Mouse (Mus musculus) cerebral cortex, adult 2 months (tissue): Measurements from ENCODE around the gene Vmn1r94.

Experiments
- WGBS: fragments of 180-500 bp; shearing (Covaris S2); methylation state at CpG from one replicate; pipeline ENCODE4 v1.1.7; 2018; 5-methylcytosine and 5-hydroxymethylcytosine counted together

The Vmn1r94 gene

DNA sequence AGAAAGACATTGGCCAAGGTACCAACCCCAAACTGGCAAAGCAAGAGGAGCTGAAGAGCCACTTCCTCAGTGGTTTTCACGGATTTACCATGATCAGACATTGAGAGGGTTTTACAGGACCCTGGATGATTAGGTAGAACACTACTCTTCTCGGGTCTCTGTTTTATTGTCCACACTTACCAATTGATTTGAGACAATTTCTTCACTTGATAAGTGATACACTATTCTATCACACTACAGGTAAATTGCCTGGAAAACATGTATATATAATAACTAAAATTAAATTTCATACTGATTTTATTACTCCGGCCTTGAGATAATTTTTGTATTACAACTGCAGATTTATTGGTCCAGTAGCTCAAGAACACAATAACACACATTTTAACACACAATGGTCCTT is at the start of gene Vmn1r94:
TSS of gene Vmn1r94 (minus strand) at position 101 of the 400 bp plus-strand sequence.
- no CpG with 5 or more reads among the region's 3 CpGs for WGBS

DNA sequence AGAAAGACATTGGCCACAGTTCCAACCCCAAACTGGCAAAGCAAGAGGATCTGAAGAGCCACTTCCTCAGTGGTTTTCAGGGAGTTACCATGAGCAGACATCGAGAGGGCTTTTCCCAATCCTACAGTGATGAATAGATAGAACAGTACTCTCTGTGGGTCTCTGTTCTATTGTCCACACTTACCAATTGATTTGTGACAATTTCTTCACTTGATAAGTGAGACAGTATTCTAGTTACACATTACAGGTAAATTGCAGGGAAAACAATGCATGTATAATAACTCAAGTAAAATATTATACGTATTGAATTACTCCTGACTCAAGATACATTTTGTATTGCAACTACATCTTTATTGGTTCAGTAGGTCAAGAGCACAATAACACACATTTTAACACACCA is 37.3 kb upstream of the Vmn1r94 start, which contains the start of gene Gm6164:
TSS of gene Gm6164 (minus strand) at position 101 of the 400 bp plus-strand sequence.
- no CpG with 5 or more reads among the region's 2 CpGs for WGBS

DNA sequence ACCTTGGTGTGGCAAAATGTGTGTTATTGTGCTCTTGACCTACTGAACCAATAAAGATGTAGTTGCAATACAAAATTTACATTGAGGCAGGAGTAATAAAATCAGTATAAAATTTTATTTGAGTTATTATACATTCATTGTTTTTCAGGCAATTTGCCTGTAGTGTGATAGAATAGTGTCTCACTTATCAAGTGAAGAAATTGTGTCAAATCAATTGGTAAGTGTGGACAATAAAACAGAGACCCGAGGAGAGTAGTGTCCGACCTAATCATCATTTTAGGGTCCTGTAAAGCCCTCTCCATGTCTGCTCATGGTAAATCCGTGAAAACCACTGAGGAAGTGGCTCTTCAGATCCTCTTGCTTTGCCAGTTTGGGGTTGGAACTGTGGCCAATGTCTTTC is 25.2 kb upstream of the Vmn1r94 start, which contains the start of gene Vmn1r95:
TSS of gene Vmn1r95 (plus strand) at position 301 of the 400 bp plus-strand sequence.
- WGBS: no CpG with 5 or more reads among the region's 3 CpGs

DNA sequence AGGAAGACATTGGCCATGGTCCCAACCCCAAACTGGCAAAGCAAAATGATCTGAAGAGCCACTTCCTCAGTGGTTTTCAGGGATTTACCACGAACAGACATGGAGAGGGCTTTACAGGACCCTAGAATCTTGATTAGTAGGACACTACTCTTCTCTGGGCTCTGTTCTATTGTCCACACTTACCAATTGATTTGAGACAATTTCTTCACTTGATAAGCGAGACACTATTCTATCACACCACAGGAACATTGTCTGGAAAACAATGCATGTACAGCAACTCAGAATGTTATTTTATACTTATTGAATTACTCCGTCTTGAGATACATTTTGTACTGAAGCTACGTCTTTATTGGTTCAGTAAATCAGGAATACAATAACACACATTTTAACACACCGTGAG is 29.2 kb downstream of the Vmn1r94 start, which contains the start of gene Vmn1r93:
TSS of gene Vmn1r93 (minus strand) at position 101 of the 400 bp plus-strand sequence.
- WGBS: no CpG with 5 or more reads among the region's 5 CpGs

DNA sequence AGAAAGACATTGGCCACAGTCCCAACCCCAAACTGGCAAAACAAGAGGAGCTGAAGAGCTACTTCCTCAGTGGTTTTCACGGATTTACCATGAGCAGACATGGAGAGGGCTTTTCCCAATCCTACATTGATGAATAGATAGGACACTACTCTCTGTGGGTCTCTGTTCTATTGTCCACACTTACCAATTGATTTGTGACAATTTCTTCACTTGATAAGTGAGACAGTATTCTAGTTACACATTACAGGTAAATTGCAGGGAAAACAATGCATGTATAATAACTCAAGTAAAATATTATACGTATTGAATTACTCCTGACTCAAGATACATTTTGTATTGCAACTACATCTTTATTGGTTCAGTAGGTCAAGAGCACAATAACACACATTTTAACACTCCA is 45.7 kb downstream of the Vmn1r94 start, which contains the start of gene Gm16442:
TSS of gene Gm16442 (minus strand) at position 101 of the 400 bp plus-strand sequence.
- WGBS: no CpG with 5 or more reads among the region's 2 CpGs
